Mouse (Mus musculus): Measurements from ENCODE around the gene Olfm1. TPM values are rescaled to one million over a fixed set of nuclear protein-coding genes. Genes with fewer than 3 reads are reported as not detected.

The Olfm1 gene
- total and polyA plus RNA-seq, 2 experiments from 2014 or later: 4.0 to 4.7 TPM

DNA sequence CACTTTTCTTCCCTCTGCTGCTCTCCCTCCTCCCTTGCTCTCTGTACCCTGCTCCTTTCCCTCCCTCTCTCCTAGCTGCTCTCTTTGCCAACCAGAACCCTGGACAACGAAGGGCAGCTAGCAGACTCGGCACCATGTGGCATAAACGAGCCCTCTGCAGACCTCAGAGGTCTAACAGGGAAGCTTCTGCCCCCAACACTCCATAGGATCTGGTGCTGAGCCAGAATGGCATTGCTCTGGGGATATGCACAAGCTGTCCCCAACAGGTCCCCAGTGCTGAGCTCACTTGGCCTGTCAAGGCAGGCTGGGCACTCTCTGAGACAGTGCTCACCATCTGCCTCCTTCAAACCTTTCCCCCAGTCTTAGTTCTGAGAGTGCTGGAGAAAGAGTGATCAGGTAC is 68.6 kb downstream of the Olfm1 start:
- Histone ChIP-seq H3K36me3 (replicated peaks; ENCODE audit: control insufficient read depth, insufficient read depth, low read length) (no peaks in the 10 kb centered on the region), H3K4me1 (ENCODE audit: control insufficient read depth, insufficient read depth) (0 out of 2 replicates have a peak, but pooled peaks cover 3% of the 10 kb centered on the region), H3K27me3 (ENCODE audit: control insufficient read depth, insufficient read depth, low read length) (no peaks in the 10 kb centered on the region), H3K9me3 (replicated peaks; ENCODE audit: control insufficient read depth, low read length) (no peaks in the 10 kb centered on the region), H3K4me2 (ENCODE audit: low read depth, low read length) (no peak overlapping the region), H3K4me3 (ENCODE audit: low read depth, low read length) (no peak overlapping the region), H3K9ac (replicated peaks; ENCODE audit: low read depth, low read length) (no peak overlapping the region), H3K27ac (ENCODE audit: low read depth) (no peak overlapping the region)
- WGBS: 66% methylated on average over 3 of the region's 3 CpGs
- no peak for TF ChIP-seq CTCF (IDR thresholded peaks at IDR 0.05; ENCODE audit: low read depth)
- no peak for TF ChIP-seq EP300 (IDR thresholded peaks at IDR 0.05; ENCODE audit: low read depth)
- DNase-seq (ENCODE audit: low spot score): no peak
- ATAC-seq (ENCODE audit: insufficient read depth, low read depth): no peak

DNA sequence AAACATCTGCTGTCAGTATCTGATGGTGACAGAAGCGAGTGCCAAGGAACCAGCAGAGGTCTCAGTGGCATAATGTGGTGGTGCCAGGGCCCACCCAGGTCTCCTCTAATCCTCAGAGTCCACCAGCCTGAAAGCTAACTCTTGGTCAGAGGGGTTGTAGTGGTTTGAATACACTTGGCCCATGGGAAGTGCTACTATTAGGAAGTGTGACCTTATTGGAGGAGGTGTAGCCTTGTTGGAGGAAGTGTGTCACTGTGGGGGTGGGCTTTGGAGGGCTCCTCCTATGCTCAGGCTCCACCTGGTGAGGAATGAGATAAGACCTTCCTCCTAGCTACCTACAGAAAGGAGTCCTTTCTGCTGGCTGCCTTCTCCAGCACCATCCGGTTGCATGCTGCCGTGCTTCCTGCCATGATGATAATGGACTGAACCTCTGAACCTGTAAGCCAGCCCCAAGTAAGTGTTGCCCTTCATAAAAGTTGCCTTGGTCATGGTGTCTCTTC is 75.0 kb downstream of the Olfm1 start:
- ATAC-seq (ENCODE audit: insufficient read depth, low read depth): no peak
- Histone ChIP-seq H3K4me1 (ENCODE audit: control insufficient read depth, insufficient read depth) (no peaks in the 10 kb centered on the region), H3K9ac (replicated peaks; ENCODE audit: low read depth, low read length) (no peak overlapping the region), H3K36me3 (replicated peaks; ENCODE audit: control insufficient read depth, insufficient read depth, low read length) (no peaks in the 10 kb centered on the region), H3K27ac (ENCODE audit: low read depth) (no peak overlapping the region), H3K9me3 (replicated peaks; ENCODE audit: control insufficient read depth, low read length) (no peaks in the 10 kb centered on the region), H3K4me2 (ENCODE audit: low read depth, low read length) (no peak overlapping the region), H3K27me3 (ENCODE audit: control insufficient read depth, insufficient read depth, low read length) (no peaks in the 10 kb centered on the region), H3K4me3 (ENCODE audit: low read depth, low read length) (no peak overlapping the region)
- TF ChIP-seq CTCF (IDR thresholded peaks at IDR 0.05; ENCODE audit: low read depth) (no peak), EP300 (IDR thresholded peaks at IDR 0.05; ENCODE audit: low read depth) (no peak)
- no peak for DNase-seq (ENCODE audit: low spot score)
- WGBS: 76% methylated on average over 3 of the region's 3 CpGs

DNA sequence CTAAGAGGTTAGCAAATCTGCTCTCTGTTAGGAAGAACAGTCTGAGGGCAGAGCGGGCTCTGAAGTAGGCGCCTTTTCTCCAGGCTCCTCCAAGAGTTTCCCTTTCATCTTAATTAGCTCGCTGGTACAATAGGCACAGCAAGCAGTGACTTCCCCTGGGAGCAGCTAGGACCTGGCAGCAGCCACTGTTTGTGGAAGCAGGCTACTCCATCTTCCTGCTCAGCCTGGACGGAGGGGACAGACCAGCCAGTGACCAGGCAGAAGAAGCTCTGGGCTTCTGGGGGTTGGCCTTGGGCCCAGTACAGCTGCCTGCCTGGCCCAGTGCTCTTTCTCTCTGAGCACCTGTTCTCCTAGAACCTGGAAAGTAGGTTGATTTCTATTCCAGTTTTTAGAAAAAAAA is 77.8 kb downstream of the Olfm1 start:
- Histone ChIP-seq H3K9me3 (replicated peaks; ENCODE audit: control insufficient read depth, low read length) (no peaks in the 10 kb centered on the region), H3K4me1 (ENCODE audit: control insufficient read depth, insufficient read depth) (no peaks in the 10 kb centered on the region), H3K4me3 (ENCODE audit: low read depth, low read length) (no peak overlapping the region), H3K9ac (replicated peaks; ENCODE audit: low read depth, low read length) (no peak overlapping the region), H3K27me3 (ENCODE audit: control insufficient read depth, insufficient read depth, low read length) (peaks cover 6% of the 10 kb centered on the region; the same call in 1 of the 2 replicates), H3K27ac (ENCODE audit: low read depth) (no peak overlapping the region), H3K36me3 (replicated peaks; ENCODE audit: control insufficient read depth, insufficient read depth, low read length) (no peaks in the 10 kb centered on the region), H3K4me2 (ENCODE audit: low read depth, low read length) (no peak overlapping the region)
- TF ChIP-seq EP300 (IDR thresholded peaks at IDR 0.05; ENCODE audit: low read depth) (no peak), CTCF (IDR thresholded peaks at IDR 0.05; ENCODE audit: low read depth) (no peak)
- WGBS: 35% methylated on average over 4 of the region's 4 CpGs
- DNase-seq (ENCODE audit: low spot score) (no peak), ATAC-seq (ENCODE audit: insufficient read depth, low read depth) (no peak)

DNA sequence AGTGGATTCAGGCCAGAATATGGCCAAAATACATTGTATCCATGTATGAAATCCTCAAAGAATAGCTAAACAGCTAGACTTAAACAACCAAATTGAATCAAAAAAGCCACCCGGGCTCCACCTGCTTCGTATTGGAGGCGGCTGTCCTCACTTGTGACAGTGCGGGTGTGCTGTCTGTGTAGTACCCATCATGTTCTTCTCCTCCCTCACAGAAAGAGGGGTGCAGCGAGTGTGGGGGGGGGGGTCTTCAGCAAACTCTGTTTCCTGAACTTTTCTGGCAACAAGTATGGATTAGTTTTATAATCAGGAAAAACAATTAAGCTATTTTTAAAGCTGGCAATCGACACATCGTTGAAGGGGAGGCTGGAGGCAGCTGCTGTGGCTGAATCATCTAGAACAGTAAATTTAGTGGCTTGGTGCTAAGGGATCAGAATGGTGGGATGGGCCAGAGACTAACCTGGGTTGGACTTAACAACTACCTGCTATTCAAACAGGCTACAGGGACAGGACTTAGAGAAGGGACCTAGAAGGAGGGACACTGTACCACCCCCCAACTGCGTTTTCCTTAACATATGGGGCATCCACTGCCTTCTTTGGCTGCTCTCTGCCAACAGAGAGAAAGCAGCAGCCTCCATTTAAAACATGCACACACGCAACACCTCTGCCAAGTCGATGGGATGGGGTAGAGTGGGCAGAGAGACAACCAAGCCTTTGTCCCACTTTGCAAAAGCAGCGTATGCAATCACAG is 79.6 kb downstream of the Olfm1 start:
- no peak overlapping the region for H3K9ac ChIP-seq (replicated peaks; ENCODE audit: low read depth, low read length)
- H3K27me3 ChIP-seq (ENCODE audit: control insufficient read depth, insufficient read depth, low read length): peaks cover 11% of the 10 kb centered on the region
- no peak overlapping the region for H3K27ac ChIP-seq (ENCODE audit: low read depth)
- H3K4me1 ChIP-seq (ENCODE audit: control insufficient read depth, insufficient read depth): peaks cover 6% of the 10 kb centered on the region; the same call in 1 of the 2 replicates
- no peak for DNase-seq (ENCODE audit: low spot score)
- H3K4me2 ChIP-seq (ENCODE audit: low read depth, low read length): no peak overlapping the region
- no peaks in the 10 kb centered on the region for H3K9me3 ChIP-seq (replicated peaks; ENCODE audit: control insufficient read depth, low read length)
- no peak overlapping the region for H3K4me3 ChIP-seq (ENCODE audit: low read depth, low read length)
- ATAC-seq (ENCODE audit: insufficient read depth, low read depth): no peak
- H3K36me3 ChIP-seq (replicated peaks; ENCODE audit: control insufficient read depth, insufficient read depth, low read length): no peaks in the 10 kb centered on the region
- 71% methylated on average over 11 of the region's 11 CpGs for WGBS
- TF ChIP-seq EP300 (IDR thresholded peaks at IDR 0.05; ENCODE audit: low read depth) (no peak), CTCF (IDR thresholded peaks at IDR 0.05; ENCODE audit: low read depth) (no peak)

DNA sequence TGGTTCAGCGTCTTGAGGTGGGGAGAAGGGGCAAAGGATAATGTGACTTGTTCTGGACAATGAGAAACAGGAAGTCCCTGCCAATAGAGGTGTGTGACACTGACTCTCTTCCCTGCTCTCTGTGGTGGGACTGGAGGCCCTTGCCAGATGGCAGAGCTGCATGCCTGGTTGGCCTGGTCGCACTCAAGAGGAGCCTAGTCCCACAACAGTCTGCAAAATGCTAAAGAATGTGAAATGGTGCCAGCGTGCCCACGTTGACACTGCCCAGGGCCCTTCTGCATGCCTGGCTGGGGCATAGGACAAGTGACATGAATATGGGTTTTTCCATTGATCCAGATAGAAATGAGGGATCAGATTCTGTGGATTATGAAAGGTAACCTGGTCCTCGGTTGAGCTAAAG is 81.2 kb downstream of the Olfm1 start:
- Histone ChIP-seq H3K27ac (ENCODE audit: low read depth) (no peak overlapping the region), H3K4me3 (ENCODE audit: low read depth, low read length) (no peak overlapping the region), H3K4me2 (ENCODE audit: low read depth, low read length) (no peak overlapping the region), H3K9me3 (replicated peaks; ENCODE audit: control insufficient read depth, low read length) (no peaks in the 10 kb centered on the region), H3K36me3 (replicated peaks; ENCODE audit: control insufficient read depth, insufficient read depth, low read length) (no peaks in the 10 kb centered on the region), H3K27me3 (ENCODE audit: control insufficient read depth, insufficient read depth, low read length) (peaks cover 11% of the 10 kb centered on the region), H3K9ac (replicated peaks; ENCODE audit: low read depth, low read length) (no peak overlapping the region), H3K4me1 (ENCODE audit: control insufficient read depth, insufficient read depth) (peaks cover 14% of the 10 kb centered on the region)
- TF ChIP-seq EP300 (IDR thresholded peaks at IDR 0.05; ENCODE audit: low read depth): no peak
- no peak for TF ChIP-seq CTCF (IDR thresholded peaks at IDR 0.05; ENCODE audit: low read depth)
- no peak for DNase-seq (ENCODE audit: low spot score)
- 74% methylated on average over 5 of the region's 5 CpGs for WGBS
- ATAC-seq (ENCODE audit: insufficient read depth, low read depth): no peak

Data from heart, postnatal 0 days (tissue).